Comparison of ENCODE assay signal across 32 mouse cellular contexts in genomic region chr10:127966506-127966905, GRCm38 (mm10). TPM values are rescaled to one million over a fixed set of nuclear protein-coding genes. Genes with fewer than 3 reads are reported as not detected.
A peak's percentile ranks its signal among the peaks of the same experiment; 100 is the strongest.
DNase-seq lines count a peak whose midpoint lies in the region; ATAC-seq and TF ChIP-seq lines count a peak whose summit lies in the region.
"Had no signal": no experiment of that assay in that cellular context is flagged by ENCODE, and none has a peak within 500 bp of the region (broad histone marks: within the 10 kb centered on the region; RNA-seq: fewer than 3 reads in every experiment).

No protein-coding gene starts in this region.

- peak; percentile 56 to 61 for DNase-seq in kidney, adult 8-10 months
- peak; percentile 45 for DNase-seq in adipocyte (ENCODE audit: low spot score)
- peak; percentile 27 for DNase-seq in kidney, postnatal 14 days
- DNase-seq in urinary bladder, postnatal 10 days (ENCODE audit: low spot score) = no peak
- DNase-seq: adrenal gland, adult 8-10 months; B cell, adult 2 months; cerebellum, adult 2 months; cerebellum, postnatal 14 days; forebrain, postnatal 0 days; layer of hippocampus, adult 9-11 months; liver, embryonic 13.5 days; lung, postnatal 36 days; right cerebral cortex, adult 18-20 months; thymus, adult 18-20 months; thymus, postnatal 36 days had no signal

- TF ChIP-seq CTCF in small intestine, adult 2 months (IDR thresholded peaks at IDR 0.05; ENCODE audit: extremely low read depth, insufficient read length, insufficient replicate concordance, low read depth, low read length) = no peak

- no peaks in the 10 kb centered on the region for H3K36me3 ChIP-seq in kidney, embryonic 16.5 days (ENCODE audit: insufficient read depth, low read length)
- H3K36me3 ChIP-seq in small intestine, adult 2 months (ENCODE audit: control insufficient read depth, insufficient read depth, low read length) = no peaks in the 10 kb centered on the region
- H3K36me3 ChIP-seq: embryonic facial prominence, embryonic 10.5 days; embryonic facial prominence, embryonic 15.5 days; forebrain, embryonic 12.5 days; heart, embryonic 15.5 days; hindbrain, embryonic 12.5 days; intestine, embryonic 15.5 days; liver, embryonic 13.5 days; midbrain, embryonic 12.5 days; neural tube, embryonic 12.5 days had no signal

- TF ChIP-seq POLR2A in small intestine, adult 2 months (IDR thresholded peaks at IDR 0.05; ENCODE audit: low read depth, low read length) = no peak

- no peaks in the 10 kb centered on the region for H3K27me3 ChIP-seq in kidney, embryonic 16.5 days (ENCODE audit: insufficient read depth, low read length)
- no peaks in the 10 kb centered on the region for H3K27me3 ChIP-seq in small intestine, adult 2 months (ENCODE audit: control insufficient read depth, insufficient read depth, low read length)
- H3K27me3 ChIP-seq: embryonic facial prominence, embryonic 15.5 days; forebrain, embryonic 12.5 days; heart, embryonic 15.5 days; hindbrain, embryonic 12.5 days; intestine, embryonic 15.5 days; liver, embryonic 13.5 days; midbrain, embryonic 12.5 days; neural tube, embryonic 12.5 days had no signal

- 86% methylated on average over 6 of the region's 6 CpGs for WGBS in kidney, embryonic 16.5 days
- WGBS in small intestine, adult 2 months = 24% methylated on average over 6 of the region's 6 CpGs

- no peak overlapping the region for H3K4me2 ChIP-seq in kidney, embryonic 16.5 days (replicated peaks; ENCODE audit: low read depth, low read length)
- H3K4me2 ChIP-seq: embryonic facial prominence, embryonic 15.5 days; forebrain, embryonic 12.5 days; heart, embryonic 15.5 days; hindbrain, embryonic 12.5 days; intestine, embryonic 15.5 days; liver, embryonic 13.5 days; midbrain, embryonic 12.5 days; neural tube, embryonic 12.5 days had no signal

- ATAC-seq in kidney, embryonic 16.5 days (ENCODE audit: low FRiP score, low TSS enrichment) = no peak
- ATAC-seq: forebrain, postnatal 0 days; hindbrain, postnatal 0 days; intestine, embryonic 15.5 days had no signal

- 0 out of 2 replicates have a peak, but pooled peaks cover under 1% of the 10 kb centered on the region for H3K9me3 ChIP-seq in kidney, embryonic 16.5 days (ENCODE audit: low read length)
- H3K9me3 ChIP-seq: embryonic facial prominence, embryonic 15.5 days; forebrain, embryonic 12.5 days; heart, embryonic 15.5 days; hindbrain, embryonic 12.5 days; intestine, embryonic 15.5 days; liver, embryonic 13.5 days; midbrain, embryonic 12.5 days; neural tube, embryonic 12.5 days had no signal

- no peak overlapping the region for H3K27ac ChIP-seq in kidney, embryonic 16.5 days (ENCODE audit: low read length)
- peak overlapping the region; percentile 49 for H3K27ac ChIP-seq in small intestine, adult 2 months (ENCODE audit: insufficient read depth, low read depth, low read length)
- H3K27ac ChIP-seq: embryonic facial prominence, embryonic 10.5 days; embryonic facial prominence, embryonic 15.5 days; forebrain, embryonic 12.5 days; heart, embryonic 15.5 days; hindbrain, embryonic 12.5 days; hindbrain, postnatal 0 days; intestine, embryonic 15.5 days; liver, embryonic 13.5 days; midbrain, embryonic 12.5 days; neural tube, embryonic 12.5 days; stomach, postnatal 0 days had no signal

- 0 out of 2 replicates have a peak, but pooled peaks cover 2% of the 10 kb centered on the region for H3K4me1 ChIP-seq in kidney, embryonic 16.5 days (ENCODE audit: insufficient read depth, low read length)
- H3K4me1 ChIP-seq in small intestine, adult 2 months (ENCODE audit: control insufficient read depth, insufficient read depth, insufficient read length, low read length) = peaks cover 19% of the 10 kb centered on the region; the same call in 1 of the 2 replicates
- H3K4me1 ChIP-seq: forebrain, embryonic 12.5 days; hindbrain, embryonic 12.5 days; midbrain, embryonic 12.5 days had no signal

- no peak overlapping the region for H3K4me3 ChIP-seq in kidney, embryonic 16.5 days (ENCODE audit: low read length)
- no peak overlapping the region for H3K4me3 ChIP-seq in small intestine, adult 2 months (ENCODE audit: low read depth, low read length)
- H3K4me3 ChIP-seq: embryonic facial prominence, embryonic 10.5 days; embryonic facial prominence, embryonic 15.5 days; forebrain, embryonic 12.5 days; heart, embryonic 15.5 days; hindbrain, embryonic 12.5 days; intestine, embryonic 15.5 days; liver, embryonic 13.5 days; midbrain, embryonic 12.5 days; myocyte; neural tube, embryonic 12.5 days had no signal

- H3K9ac ChIP-seq in kidney, embryonic 16.5 days (replicated peaks; ENCODE audit: low read length) = no peak overlapping the region
- H3K9ac ChIP-seq: embryonic facial prominence, embryonic 15.5 days; forebrain, embryonic 12.5 days; forebrain, postnatal 0 days; heart, embryonic 15.5 days; hindbrain, embryonic 12.5 days; intestine, embryonic 15.5 days; liver, embryonic 13.5 days; midbrain, embryonic 12.5 days; neural tube, embryonic 12.5 days had no signal

RNA-seq across cellular contexts. Expression of gene Hsd17b6, which starts 40.9 kb away (rescaled TPM):
- polyA plus RNA-seq in kidney, embryonic 16.5 days (2015; fragmentation: Nextera tagmentation; extraction: Ambion mirVana) = not detected in 2 replicates
- polyA plus RNA-seq in small intestine, adult 2 months (2012; rRNA removed) = 25.6 and 46.2 TPM in 2 replicates
- polyA plus RNA-seq: cerebellum, adult 2 months; embryonic facial prominence, embryonic 10.5 days; forebrain, embryonic 12.5 days; forebrain, postnatal 0 days; heart, embryonic 15.5 days; hindbrain, embryonic 12.5 days; hindbrain, postnatal 0 days; limb, embryonic 11.5 days; liver, embryonic 13.5 days; lung, embryonic 16.5 days; midbrain, embryonic 12.5 days; midbrain, postnatal 0 days; myocyte; neural tube, embryonic 12.5 days; spleen, adult 2 months had no signal

RNA-seq across cellular contexts. Expression of gene Prim1, which starts 48.5 kb away (rescaled TPM):
- 83.4 and 84.1 TPM in 2 replicates for polyA plus RNA-seq in kidney, embryonic 16.5 days (2015; fragmentation: Nextera tagmentation; extraction: Ambion mirVana)
- polyA plus RNA-seq in small intestine, adult 2 months (2012; rRNA removed) = 0.89 and 1.5 TPM in 2 replicates

Comparison
In these comparisons a context has a peak if more than half of its experiments do, and no peak if none do; other contexts are left out.
1. RNA of gene Hsd17b6, which starts 40.9 kb away (polyA plus RNA-seq): 25.6 to 46.2 TPM in small intestine, adult 2 months; not detected in kidney, embryonic 16.5 days; every median in the first group is over 10 times any median in the second.
2. RNA of gene Prim1, which starts 48.5 kb away (polyA plus RNA-seq): 83.4 to 84.1 TPM in kidney, embryonic 16.5 days; 0.89 to 1.5 TPM in small intestine, adult 2 months; every median in the first group is over 10 times any median in the second.